Mouse (Mus musculus) monocyte, adult 59 days (primary cell): Measurements from ENCODE around the gene Gm11214. TPM values are rescaled to one million over a fixed set of nuclear protein-coding genes. Genes with fewer than 3 reads are reported as not detected.

ENCODE experiments used
- total RNA-seq, 2 experiments: library from RNA; stranded (reverse); gene quantifications; one replicate each; pipeline ENCODE4 v1.2.4; 2023

The Gm11214 gene
- not detected for total RNA-seq

GRCm38 (mm10) chr4:63663279-63663678 lies at the start of gene Gm11214:
TSS of gene Gm11214 (minus strand) at chr4:63663379.

GRCm38 (mm10) chr4:63622378-63622835 lies 40.8 kb downstream of the Gm11214 start, which contains the start of gene Tex48:
TSS of gene Tex48 (minus strand) at chr4:63622428.

Other genes starting within 250 kb of the Gm11214 start
- gene Whrn, start 167.4 kb downstream of the Gm11214 start, total RNA-seq = 1 to 10 TPM; 6.8 to 9.9 TPM
- 100 to 1,000 TPM; 113 to 117 TPM for gene Atp6v1g1, start 118.6 kb downstream of the Gm11214 start, total RNA-seq
- gene Tmem268, start 104.6 kb downstream of the Gm11214 start, total RNA-seq = 10 to 100 TPM; 58.9 to 65.2 TPM
- gene Gm11213, start 58.1 kb downstream of the Gm11214 start, total RNA-seq = not detected
- gene Tex48, start 41.0 kb downstream of the Gm11214 start, total RNA-seq = not detected
- gene Tnfsf15, start 81.7 kb upstream of the Gm11214 start, total RNA-seq = under 1 TPM; 0.37 to 0.55 TPM
- gene Tnfsf8, start 198.0 kb upstream of the Gm11214 start, total RNA-seq = under 1 TPM; 0.30 to 0.31 TPM